Comparison of ENCODE assay signal across 15 mouse cellular contexts in genomic region chr12:29644091-29644490, GRCm38 (mm10).
"Had no signal": no experiment of that assay in that cellular context is flagged by ENCODE, and none has a peak within 500 bp of the region (broad histone marks: within the 10 kb centered on the region; RNA-seq: fewer than 3 reads in every experiment).

No protein-coding gene starts in this region.

- H3K4me3 ChIP-seq: kidney, embryonic 15.5 days; limb, embryonic 15.5 days; liver, embryonic 12.5 days; midbrain, embryonic 10.5 days; midbrain, embryonic 15.5 days; stomach, embryonic 15.5 days had no signal

- H3K9me3 ChIP-seq: kidney, embryonic 15.5 days; limb, embryonic 15.5 days; liver, embryonic 12.5 days; midbrain, embryonic 10.5 days; midbrain, embryonic 15.5 days; stomach, embryonic 15.5 days had no signal

- H3K27ac ChIP-seq: kidney, embryonic 15.5 days; limb, embryonic 15.5 days; liver, embryonic 12.5 days; midbrain, embryonic 10.5 days; stomach, embryonic 15.5 days had no signal

- ATAC-seq: liver, embryonic 12.5 days; midbrain, embryonic 15.5 days had no signal

- DNase-seq: kidney, adult 2 months; kidney, postnatal 14 days; layer of hippocampus, postnatal 36 days; lung, embryonic 14.5 days; lung, postnatal 10 days; lung, postnatal 4 days; right cerebral cortex, postnatal 14 days; thymus, adult 2 months; thymus, postnatal 25 days had no signal

- H3K4me2 ChIP-seq: kidney, embryonic 15.5 days; limb, embryonic 15.5 days; liver, embryonic 12.5 days; lung, embryonic 14.5 days; midbrain, embryonic 15.5 days; stomach, embryonic 15.5 days had no signal

- H3K4me1 ChIP-seq: kidney, embryonic 15.5 days; limb, embryonic 15.5 days; liver, embryonic 12.5 days; stomach, embryonic 15.5 days had no signal

- H3K9ac ChIP-seq: kidney, embryonic 15.5 days; limb, embryonic 15.5 days; liver, embryonic 12.5 days; lung, embryonic 14.5 days; midbrain, embryonic 15.5 days; stomach, embryonic 15.5 days had no signal

- H3K27me3 ChIP-seq: kidney, embryonic 15.5 days; limb, embryonic 15.5 days; liver, embryonic 12.5 days; midbrain, embryonic 15.5 days; stomach, embryonic 15.5 days had no signal

- H3K36me3 ChIP-seq: kidney, embryonic 15.5 days; limb, embryonic 15.5 days; liver, embryonic 12.5 days; midbrain, embryonic 10.5 days; midbrain, embryonic 15.5 days; stomach, embryonic 15.5 days had no signal
